Mouse (Mus musculus) ES-E14 (cell line): Measurements from ENCODE around the gene Liph. TPM values are rescaled to one million over a fixed set of nuclear protein-coding genes. Genes with fewer than 3 reads are reported as not detected.

Source experiments
- DNase-seq: peaks from one replicate; pipeline ENCODE4 v3.0.0-alpha.2; 2013; ENCODE audit warnings: low read depth, low spot score
- H3K27ac ChIP-seq: 2 replicates; pipeline ENCODE4 v1.5.1; 2012; ENCODE audit warnings: low read depth, mild to moderate bottlenecking, low read length, moderate library complexity, mixed read lengths; ENCODE audit not compliant: poor library complexity, insufficient read depth, severe bottlenecking
- H3K36me3 ChIP-seq: 2 replicates; pipeline ENCODE4 v1.6.1; 2012; ENCODE audit warnings: mild to moderate bottlenecking, low read length, moderate library complexity, mixed read lengths; ENCODE audit not compliant: control insufficient read depth, poor library complexity, insufficient read depth, severe bottlenecking
- H3K4me1 ChIP-seq, 2 experiments: fragments of 150-350 bp in 1 of 2; sonication (generic) in 1 of 2; 2 replicates each; pipeline ENCODE4 v1.6.1; 2012; ENCODE audit warnings: low read length in 2 of 2, mild to moderate bottlenecking in 1 of 2, mixed read lengths in 1 of 2; ENCODE audit not compliant: control insufficient read depth in 2 of 2, insufficient read depth in 2 of 2, poor library complexity in 1 of 2
- H3K4me3 ChIP-seq, 2 experiments: fragments of 150-350 bp in 1 of 2; sonication (generic) in 1 of 2; 2 replicates each; pipeline ENCODE4 v1.5.1; 2012; ENCODE audit warnings: low read length in 2 of 2, low read depth in 1 of 2, mild to moderate bottlenecking in 1 of 2, mixed read lengths in 1 of 2; ENCODE audit not compliant: insufficient read depth in 1 of 2, poor library complexity in 1 of 2, severe bottlenecking in 1 of 2
- H3K9ac ChIP-seq: 2 replicates; pipeline ENCODE4 v1.6.1; 2012; ENCODE audit warnings: low read depth, mild to moderate bottlenecking, low read length, mixed read lengths; ENCODE audit not compliant: poor library complexity, insufficient read depth, severe bottlenecking
- H3K9me3 ChIP-seq: fragments of 150-350 bp; sonication (generic); 2 replicates; pipeline ENCODE4 v1.6.1; 2012; ENCODE audit warnings: low read depth, mild to moderate bottlenecking, low read length; ENCODE audit not compliant: control insufficient read depth, insufficient read depth
- CHD2 ChIP-seq: IDR thresholded peaks from 2 replicates; pipeline ENCODE4 v1.6.1; 2014; ENCODE audit warnings: mild to moderate bottlenecking, low read depth, low read length, inconsistent platforms
- HCFC1 ChIP-seq: IDR thresholded peaks from 2 replicates; pipeline ENCODE4 v1.6.1; 2012; ENCODE audit warnings: low read length, inconsistent platforms, borderline replicate concordance; ENCODE audit not compliant: insufficient read depth
- MAFK ChIP-seq: IDR thresholded peaks from 2 replicates; pipeline ENCODE4 v1.6.1; 2014; ENCODE audit warnings: mild to moderate bottlenecking, low read depth, low read length, inconsistent platforms; ENCODE audit not compliant: insufficient read depth
- ZC3H11A ChIP-seq: IDR thresholded peaks from 2 replicates; pipeline ENCODE4 v1.6.1; 2012; ENCODE audit warnings: low read depth, mild to moderate bottlenecking, inconsistent platforms, low read length, borderline replicate concordance
- ZNF384 ChIP-seq: IDR thresholded peaks from 2 replicates; pipeline ENCODE4 v1.6.1; 2012; ENCODE audit warnings: low read depth, low read length, inconsistent platforms
- in situ Hi-C, 2 experiments: fragments of 600-800 bp; cut with MboI; formaldehyde crosslinking; loops; one replicate each; pipeline ENCODE4 v1.15.1; 2025; ENCODE audit warnings: low sequenced_read_pairs in 2 of 2, inconsistent platforms in 1 of 2; ENCODE audit not compliant: unreplicated experiment in 2 of 2
- total RNA-seq: library from RNA; depleted of rRNA; stranded (reverse); fragments of 300-350 nt; gene quantifications from 2 replicates; pipeline ENCODE4 v1.2.3, GENCODE M21; 2012

Gene Liph
- total RNA-seq, 1 experiment: 24.5 TPM

DNA sequence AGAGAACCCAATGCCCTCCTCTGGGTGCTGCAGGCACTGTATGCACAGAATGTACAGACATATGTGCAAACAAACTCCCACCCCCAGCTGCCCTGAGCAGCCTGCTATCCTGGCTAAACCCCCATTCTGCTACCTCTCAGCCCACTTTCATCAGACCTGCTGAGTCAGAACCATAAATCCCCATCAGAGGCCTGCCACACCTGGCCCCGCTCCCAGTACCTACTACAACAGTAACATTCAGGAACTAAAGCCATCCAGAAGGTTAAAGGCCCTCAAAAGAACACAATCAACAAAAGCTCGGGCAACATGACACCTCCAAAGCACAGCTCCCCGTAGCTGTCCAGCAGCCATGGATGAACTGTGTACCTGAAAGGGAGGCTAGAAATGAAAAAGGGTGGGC lies 6.1 kb upstream of the Liph start:
- DNase-seq: no peak
- no peak for TF ChIP-seq MAFK
- TF ChIP-seq HCFC1: no peak
- no peak for TF ChIP-seq ZC3H11A
- TF ChIP-seq ZNF384: no peak
- no peak for TF ChIP-seq CHD2
- Histone ChIP-seq H3K27ac (peak overlapping the region; percentile 37; the same call in 1 of the 2 replicates), H3K4me1 (peaks cover 2 to 12% of the 10 kb centered on the region in 2 experiments; a peak in 3 of 4 replicates), H3K9ac (no peak overlapping the region; the same call in 1 of the 2 replicates), H3K36me3 (no peaks in the 10 kb centered on the region), H3K9me3 (no peaks in the 10 kb centered on the region), H3K4me3 (no peak overlapping the region)
- in situ Hi-C loops: no loop called here

GRCm38 (mm10) chr16:22001172-22001571 lies 5.7 kb upstream of the Liph start:
- no peak overlapping the region for H3K9ac ChIP-seq
- H3K36me3 ChIP-seq: no peaks in the 10 kb centered on the region
- TF ChIP-seq HCFC1 (no peak), ZC3H11A (peak; percentile 59; the same call in 1 of the 2 replicates)
- H3K27ac ChIP-seq: peak overlapping the region; percentile 37; the same call in 1 of the 2 replicates
- no peak overlapping the region for H3K4me3 ChIP-seq
- no peak for DNase-seq
- in situ Hi-C loops: no loop called here
- H3K9me3 ChIP-seq: no peaks in the 10 kb centered on the region
- peaks cover 2 to 16% of the 10 kb centered on the region in 2 experiments; a peak in 3 of 4 replicates for H3K4me1 ChIP-seq

- no peak overlapping the region for H3K27ac ChIP-seq
- no peak overlapping the region for H3K9ac ChIP-seq
- no peaks in the 10 kb centered on the region for H3K9me3 ChIP-seq
- TF ChIP-seq ZNF384 (no peak), ZC3H11A (no peak), CHD2 (no peak), MAFK (no peak), HCFC1 (no peak)
- peaks cover 2 to 18% of the 10 kb centered on the region in 2 experiments; a peak in 3 of 4 replicates for H3K4me1 ChIP-seq
- in situ Hi-C loops: no loop called here
- H3K4me3 ChIP-seq: no peak overlapping the region
- no peaks in the 10 kb centered on the region for H3K36me3 ChIP-seq
- no peak for DNase-seq
These were observed 4.7 kb upstream of the Liph start for GRCm38 (mm10) chr16:21999941-22000690.

DNA sequence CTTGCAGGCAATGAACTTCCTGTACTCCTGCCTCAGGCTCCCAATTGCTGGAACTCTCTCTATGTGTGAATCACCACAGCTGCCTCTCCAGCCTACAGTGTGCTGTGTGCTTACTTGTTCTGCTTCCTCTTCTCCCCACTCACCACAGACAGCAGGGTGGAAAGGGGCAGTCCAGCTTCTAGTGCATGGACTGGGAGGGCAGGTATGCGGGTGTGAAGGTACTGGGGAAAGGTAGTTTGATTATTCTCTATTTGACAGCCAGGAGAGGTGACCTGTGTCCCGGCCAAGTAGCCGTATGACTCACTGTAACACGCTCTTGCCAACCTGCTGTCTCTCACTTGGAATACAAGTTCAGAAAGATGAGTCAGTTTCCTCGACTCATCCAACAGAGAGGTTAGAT lies 2.6 kb upstream of the Liph start:
- no peaks in the 10 kb centered on the region for H3K9me3 ChIP-seq
- in situ Hi-C loops: no loop called here
- peaks cover 6 to 23% of the 10 kb centered on the region in 2 experiments for H3K4me1 ChIP-seq
- DNase-seq: no peak
- H3K27ac ChIP-seq: no peak overlapping the region
- no peak overlapping the region for H3K9ac ChIP-seq
- no peak overlapping the region for H3K4me3 ChIP-seq
- TF ChIP-seq ZNF384 (no peak), CHD2 (no peak)
- H3K36me3 ChIP-seq: no peaks in the 10 kb centered on the region
